Mouse (Mus musculus) ES-Bruce4 (cell line): ENCODE results near the gene Chrna9.

Experiments
- CTCF ChIP-seq: IDR thresholded peaks from one replicate; pipeline ENCODE4 v1.8.1; 2011; ENCODE audit warnings: low read depth, low read length
- POLR2A ChIP-seq: IDR thresholded peaks from one replicate; pipeline ENCODE4 v1.8.1; 2011; ENCODE audit warnings: low read length; ENCODE audit not compliant: insufficient read depth

DNA sequence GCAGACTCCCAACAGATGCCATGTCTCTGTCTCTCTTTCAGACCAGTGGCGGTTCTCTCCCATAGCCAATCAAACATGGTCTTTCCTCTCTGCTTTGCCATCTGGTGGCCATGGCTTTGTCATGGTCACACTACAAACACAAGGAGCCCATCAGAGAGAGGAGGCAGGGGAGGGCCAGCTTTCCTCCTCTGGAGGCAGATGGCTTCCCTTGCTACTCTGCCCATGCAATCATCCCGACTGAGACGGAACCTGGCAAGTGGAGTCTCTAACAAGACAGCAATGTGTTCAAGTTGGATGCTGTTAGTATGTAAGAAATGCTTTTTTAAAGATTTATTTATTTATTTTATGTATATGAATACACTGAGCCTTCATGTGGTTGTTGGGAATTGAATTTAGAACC lies 14.8 kb upstream of the Chrna9 start:
- TF ChIP-seq POLR2A (no peak), CTCF (no peak)
